Mouse (Mus musculus) cerebellum, postnatal 4 days (tissue): ENCODE measurements at regions not wholly inside any gene's neighbourhood (a gene's known extent, or its start where the extent isn't known, plus 50 kb on each side); places are given as distances from the start of the nearest gene placed in this dataset.
"Not testable (repeated sequence)": the region's sequence is repeated elsewhere in the genome, so short reads cannot be mapped to it uniquely, and the experiment has no call there.

Experiments
- DNase-seq, 2 experiments: peaks; one replicate each; pipeline ENCODE4 v3.0.0; 2022; ENCODE audit warnings: low spot score in 2 of 2, mixed read lengths in 1 of 2

- peak in 1 of 2 experiments; percentile 47 for DNase-seq
Observed at GRCm38 (mm10) chr9:43514731-43515458, 204.2 kb downstream of the Trim29 start.

- no peak for DNase-seq
Observed at GRCm38 (mm10) chr9:43520931-43521330, 210.3 kb downstream of the Trim29 start.

DNA sequence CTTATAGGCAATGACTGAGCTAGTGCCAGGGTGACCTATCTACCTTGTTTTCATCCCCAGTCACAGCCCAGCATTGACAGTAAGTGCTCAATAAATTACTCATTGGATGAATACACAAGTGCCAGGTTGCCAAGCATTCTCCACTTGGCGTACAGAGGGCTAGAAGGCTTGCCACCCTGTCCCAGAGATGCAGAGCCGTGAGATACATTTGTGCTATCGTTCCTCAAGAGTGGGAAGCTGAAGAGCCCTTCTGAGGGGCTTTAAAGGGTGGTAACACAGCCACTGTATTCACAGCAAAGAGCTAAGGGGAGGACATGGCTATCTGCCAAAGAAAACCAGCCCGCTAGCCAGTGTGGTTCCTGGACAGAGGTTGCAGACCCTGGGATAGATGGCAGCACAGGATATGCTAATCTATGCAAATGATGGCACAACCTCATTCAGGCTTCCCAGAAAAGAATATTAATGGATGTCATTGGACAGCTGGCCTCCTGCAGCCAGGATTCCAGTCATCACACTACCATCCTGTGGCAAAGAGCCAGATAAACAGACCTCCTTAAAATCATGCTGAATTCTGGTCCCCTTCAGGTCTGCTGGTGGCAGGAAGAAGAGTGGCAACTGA, 214.4 kb downstream of the Trim29 start:
- DNase-seq = peak in 1 of 2 experiments; percentile 36

- no peak for DNase-seq
Observed at GRCm38 (mm10) chr9:43532187-43532586, 211.6 kb upstream of the Nectin1 start.

GRCm38 (mm10) chr9:43535967-43536366, 207.8 kb upstream of the Nectin1 start:
- DNase-seq = no peak

- DNase-seq = no peak
Observed at GRCm38 (mm10) chr9:43537121-43537520, 206.7 kb upstream of the Nectin1 start.

GRCm38 (mm10) chr9:43540131-43540530, 203.7 kb upstream of the Nectin1 start:
- no peak for DNase-seq

DNA sequence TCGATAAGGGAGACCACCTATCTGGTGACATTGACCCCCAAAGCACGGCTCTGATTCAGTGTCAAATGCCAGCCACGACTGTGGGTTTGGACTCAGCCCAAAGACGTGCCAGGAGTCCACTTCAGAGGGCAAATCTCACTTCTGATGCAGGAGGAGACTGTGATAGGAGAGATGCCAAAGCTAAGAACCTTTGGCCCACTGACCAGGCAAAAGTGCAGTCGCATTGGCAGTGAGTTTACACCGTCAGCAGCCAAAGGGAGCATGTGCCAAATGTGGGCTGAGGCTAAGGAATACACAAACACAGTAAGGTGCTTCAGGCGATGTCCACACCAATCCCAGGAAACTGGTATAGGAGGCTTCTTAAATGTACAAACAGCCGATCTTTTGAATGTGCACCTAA, 202.6 kb upstream of the Nectin1 start:
- peak in 1 of 2 experiments; percentile 13 for DNase-seq

DNA sequence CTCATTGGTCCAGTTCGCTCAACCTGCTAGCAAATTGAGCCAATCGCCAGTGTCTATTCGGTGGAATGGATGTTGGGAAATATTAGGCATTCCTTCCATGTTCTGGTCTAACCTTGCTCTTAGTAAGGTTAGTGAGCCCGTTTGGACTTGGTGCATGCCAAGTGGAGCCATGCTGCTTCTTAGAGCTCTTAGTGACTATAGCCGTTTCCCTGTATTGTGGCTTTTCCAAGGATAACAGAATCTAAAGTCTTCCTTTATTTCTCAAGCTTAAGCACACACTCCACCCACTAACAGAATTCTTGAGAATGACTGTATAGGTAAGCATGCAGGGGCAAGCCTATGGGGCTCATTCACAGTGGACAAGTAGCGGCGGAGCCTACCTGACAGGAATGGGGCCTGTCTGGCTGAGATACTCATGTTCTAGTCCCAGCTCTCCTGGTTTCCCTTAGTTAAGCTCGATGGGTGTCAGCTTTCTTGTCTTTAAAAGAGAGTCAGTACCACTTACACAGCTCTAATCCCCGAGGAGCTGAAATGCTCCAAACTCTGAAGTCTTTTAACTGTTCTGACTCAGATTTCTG, 201.6 kb upstream of the Nectin1 start:
- no peak for DNase-seq

DNA sequence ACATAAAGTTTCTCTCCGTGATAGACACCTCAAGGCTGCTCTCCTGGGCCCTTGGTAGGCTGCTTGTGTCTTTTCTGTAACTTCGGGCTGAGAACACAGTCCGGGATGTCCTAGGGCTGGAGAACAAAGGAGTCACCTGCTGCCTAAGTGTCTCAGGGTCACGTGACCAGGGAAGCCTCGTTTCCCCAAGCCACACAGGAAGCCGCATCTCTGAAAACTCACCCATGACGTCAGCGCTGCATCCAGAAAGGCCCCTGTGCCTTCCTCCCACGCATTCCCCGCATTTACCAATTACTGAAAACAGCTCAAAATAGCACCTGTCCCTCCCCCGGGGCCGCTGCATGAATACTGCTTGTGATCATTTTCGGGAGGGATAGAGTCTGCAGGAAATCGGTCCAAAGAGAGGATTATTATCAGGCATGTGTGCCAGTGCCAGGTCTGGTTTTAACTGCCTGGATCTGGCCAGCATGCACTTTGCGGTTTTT, 198.7 kb upstream of the Nectin1 start:
- peak in 1 of 2 experiments; percentile 15 for DNase-seq

DNA sequence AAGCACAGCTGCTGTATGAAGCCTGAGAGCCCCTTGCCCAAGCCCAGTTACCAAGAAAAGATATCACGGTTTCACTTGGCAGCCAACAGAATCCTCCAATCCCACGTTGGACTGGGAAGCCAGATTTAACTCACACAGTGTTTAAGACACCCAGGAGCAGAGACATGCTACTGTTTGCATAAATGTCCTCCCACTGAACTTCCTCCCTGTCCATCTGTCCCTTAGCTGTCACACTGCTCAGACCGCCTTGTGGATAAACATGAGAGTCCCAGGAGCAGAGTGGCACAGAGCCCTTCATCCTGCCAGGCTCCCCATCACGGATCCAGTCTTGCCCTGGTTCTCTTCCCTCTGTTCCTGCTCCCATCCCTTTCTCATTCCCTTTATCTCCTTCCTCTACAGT, 194.9 kb upstream of the Nectin1 start:
- DNase-seq = no peak

DNA sequence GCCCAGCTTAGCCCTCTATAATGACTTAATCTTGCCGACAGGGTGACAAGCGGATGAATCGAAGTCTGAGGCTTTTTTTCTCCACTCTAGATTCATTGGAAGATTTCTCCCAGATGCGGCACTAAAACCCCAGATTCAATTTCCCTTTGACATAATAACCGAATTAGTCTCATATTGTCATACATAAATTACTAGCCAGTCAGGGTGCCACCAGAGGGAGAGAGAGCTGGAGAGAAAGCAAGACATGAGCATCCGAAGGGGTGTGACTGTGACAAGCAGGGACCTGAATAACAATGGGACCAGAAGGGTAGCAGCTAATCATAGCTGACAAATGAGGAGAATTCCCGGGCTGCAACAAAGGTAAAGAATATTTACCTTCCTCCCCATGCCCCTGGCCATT, 194.5 kb upstream of the Nectin1 start:
- DNase-seq = no peak

- DNase-seq = not testable (repeated sequence)
Observed at GRCm38 (mm10) chr9:43552758-43553157, 191.0 kb upstream of the Nectin1 start.

GRCm38 (mm10) chr9:43562016-43562415, 181.8 kb upstream of the Nectin1 start:
- DNase-seq = no peak

- no peak for DNase-seq
Observed at GRCm38 (mm10) chr9:43564239-43564906, 179.4 kb upstream of the Nectin1 start.

DNA sequence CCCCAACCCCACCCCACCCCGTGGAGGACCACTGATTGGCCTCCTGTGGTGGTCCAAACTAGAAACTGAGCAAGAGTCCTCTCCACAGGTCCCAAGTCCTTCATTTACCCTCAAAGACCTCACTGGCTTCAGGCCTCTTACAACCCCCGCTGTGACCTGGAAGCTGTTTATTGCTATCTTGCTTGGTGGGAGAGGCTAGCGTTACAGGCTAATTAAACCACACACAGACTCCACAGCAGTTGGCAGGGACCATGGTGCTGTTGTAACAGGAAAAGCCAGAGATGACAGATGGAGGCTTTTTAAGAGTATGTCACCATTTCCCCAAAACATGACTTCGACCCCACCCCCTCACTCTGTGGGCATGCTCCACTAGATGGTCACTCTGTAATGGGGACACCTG, 174.9 kb upstream of the Nectin1 start:
- DNase-seq = peak in 1 of 2 experiments; percentile 37

GRCm38 (mm10) chr9:43571086-43571485, 172.7 kb upstream of the Nectin1 start:
- no peak for DNase-seq

- no peak for DNase-seq
Observed at GRCm38 (mm10) chr9:43575659-43576058, 168.1 kb upstream of the Nectin1 start.

DNA sequence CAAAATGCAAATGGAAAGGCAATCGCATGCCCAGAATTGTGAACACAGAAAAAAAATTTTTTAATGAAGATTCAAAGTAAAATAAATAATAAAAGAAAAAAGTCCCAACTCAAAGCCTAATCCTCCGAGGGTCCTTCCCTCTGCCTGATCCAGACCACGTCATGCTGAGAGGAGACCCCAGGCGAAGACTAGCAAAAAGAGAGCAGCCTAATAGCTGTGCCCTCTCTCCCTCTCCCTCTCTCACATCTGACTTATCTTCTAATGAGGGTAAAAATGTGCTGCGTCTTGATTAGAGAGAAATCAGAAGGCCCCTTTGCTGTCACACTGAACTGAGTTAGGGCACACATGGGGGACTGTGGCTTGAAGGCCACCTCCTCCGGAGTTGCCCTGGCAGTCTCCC, 163.1 kb upstream of the Nectin1 start:
- DNase-seq = no peak

DNA sequence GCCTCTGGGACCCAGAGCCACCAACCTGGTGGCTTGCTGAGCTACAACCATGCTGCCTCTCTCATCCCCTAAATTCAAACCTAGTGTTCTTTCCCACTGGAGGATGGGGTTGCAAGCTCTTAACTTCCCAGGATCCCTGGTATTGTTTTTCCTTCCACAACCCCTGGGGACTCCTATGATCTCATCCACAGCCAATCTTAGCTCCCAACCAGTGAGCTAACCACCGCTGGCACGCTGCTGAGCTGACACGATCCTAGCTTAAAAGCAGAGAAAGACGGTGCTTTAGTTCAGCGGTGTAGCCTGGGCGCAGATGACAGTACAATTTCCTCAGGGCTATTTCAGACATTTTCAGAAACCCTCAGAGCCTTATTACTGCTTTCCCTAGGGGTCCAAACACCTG, 158.2 kb upstream of the Nectin1 start:
- DNase-seq = no peak

- DNase-seq = no peak
Observed at GRCm38 (mm10) chr9:43593236-43593635, 150.5 kb upstream of the Nectin1 start.

DNA sequence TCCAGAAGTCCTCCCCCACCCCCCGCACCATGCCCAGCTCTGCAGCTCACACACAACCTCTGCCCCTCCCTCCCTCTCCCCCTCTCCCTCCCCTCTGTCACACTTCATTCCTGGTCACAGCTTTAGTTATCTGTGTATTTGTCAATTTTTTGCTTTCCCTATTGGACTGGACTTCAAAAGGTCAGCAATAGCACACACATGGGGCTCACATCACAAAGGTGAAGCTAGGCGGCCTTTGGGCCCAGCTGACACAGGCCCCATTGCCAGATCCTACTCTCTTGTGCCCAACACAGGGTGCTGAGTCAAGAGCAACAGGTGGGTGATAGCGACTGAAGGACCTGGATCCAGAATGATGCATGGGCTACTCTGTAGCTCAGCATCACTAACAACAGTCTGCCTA, 149.0 kb upstream of the Nectin1 start:
- DNase-seq = no peak
